Mouse (Mus musculus) G1E (cell line): ENCODE measurements around the gene Cat.

ENCODE experiments used
- CTCF ChIP-seq: IDR thresholded peaks from 2 replicates; pipeline ENCODE4 v1.5.1; 2012; ENCODE audit warnings: low read depth, low read length, inconsistent platforms, mixed read lengths
- GATA1 ChIP-seq: IDR thresholded peaks from 2 replicates; pipeline ENCODE4 v1.6.1; 2012; ENCODE audit warnings: borderline replicate concordance, low read length, inconsistent platforms, mixed read lengths
- GATA2 ChIP-seq: IDR thresholded peaks from 2 replicates; pipeline ENCODE4 v1.6.1; 2012; ENCODE audit warnings: low read depth, low read length, inconsistent platforms, borderline replicate concordance
- POLR2AphosphoS5 ChIP-seq: IDR thresholded peaks from 2 replicates; pipeline ENCODE4 v1.6.1; 2012; ENCODE audit warnings: low read depth, low read length, inconsistent platforms; ENCODE audit not compliant: insufficient replicate concordance

DNA sequence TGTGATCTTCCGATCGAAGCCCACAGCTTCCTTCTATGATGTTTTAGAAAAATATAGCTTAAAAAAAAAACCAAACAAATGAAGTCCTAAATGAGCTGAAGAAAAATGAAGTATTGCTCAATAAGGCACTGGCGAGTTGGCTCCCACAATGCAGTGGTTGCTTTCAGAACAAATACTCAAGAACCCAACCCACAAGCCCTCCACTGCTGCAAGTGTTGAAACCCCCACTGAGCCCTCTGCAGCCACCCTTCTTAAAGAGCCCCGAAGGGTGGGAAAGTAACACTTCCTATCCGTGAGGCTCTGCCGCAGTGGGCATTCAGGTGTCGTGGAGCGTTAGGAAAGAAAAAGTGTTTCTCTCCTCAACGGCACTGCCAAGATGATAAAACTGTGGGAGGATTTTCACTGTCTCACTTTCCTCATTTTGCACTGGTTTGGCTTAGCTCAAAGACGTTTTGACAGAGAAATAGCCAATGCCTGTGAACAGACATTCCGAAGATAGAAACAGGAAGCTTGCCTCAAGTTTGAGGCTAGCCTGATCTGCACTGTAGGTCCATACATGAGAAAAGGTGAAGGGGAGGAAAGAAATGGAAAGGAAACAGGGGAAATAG lies 59.4 kb downstream of the Cat start:
- TF ChIP-seq GATA2 (no peak), CTCF (no peak), GATA1 (no peak), POLR2AphosphoS5 (no peak)
